Mouse (Mus musculus) frontal cortex, adult 2 months (tissue): ENCODE measurements at regions not wholly inside any gene's neighbourhood (a gene's known extent, or its start where the extent isn't known, plus 50 kb on each side); places are given as distances from the start of the nearest gene placed in this dataset.

Experiments used
- DNase-seq, 2 experiments: peaks; one replicate each; pipeline ENCODE4 v3.0.0; 2022; ENCODE audit warnings: low spot score in 1 of 2; ENCODE audit errors: extremely low spot score in 1 of 2

DNA sequence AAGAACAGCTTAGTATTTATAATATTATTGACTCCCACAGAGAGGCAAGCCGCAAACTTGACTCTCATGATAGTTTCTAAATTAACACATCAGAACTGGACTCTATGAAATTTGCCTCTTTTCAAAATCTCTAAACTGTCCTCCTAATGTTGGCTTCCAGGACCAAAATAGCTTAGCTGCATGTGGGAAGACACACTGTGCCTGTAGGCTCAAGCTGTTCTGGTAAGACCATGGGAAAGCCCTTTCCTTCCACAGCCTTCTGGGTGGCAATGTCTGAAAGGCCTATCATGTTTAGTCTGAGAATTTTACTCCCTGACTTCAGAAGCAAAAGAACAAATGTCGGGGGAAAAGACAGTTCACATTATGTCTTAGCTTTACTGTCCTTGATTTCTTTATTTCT, 203.1 kb upstream of the Slc8a1 start:
- DNase-seq: peak; percentile 9 to 33

DNA sequence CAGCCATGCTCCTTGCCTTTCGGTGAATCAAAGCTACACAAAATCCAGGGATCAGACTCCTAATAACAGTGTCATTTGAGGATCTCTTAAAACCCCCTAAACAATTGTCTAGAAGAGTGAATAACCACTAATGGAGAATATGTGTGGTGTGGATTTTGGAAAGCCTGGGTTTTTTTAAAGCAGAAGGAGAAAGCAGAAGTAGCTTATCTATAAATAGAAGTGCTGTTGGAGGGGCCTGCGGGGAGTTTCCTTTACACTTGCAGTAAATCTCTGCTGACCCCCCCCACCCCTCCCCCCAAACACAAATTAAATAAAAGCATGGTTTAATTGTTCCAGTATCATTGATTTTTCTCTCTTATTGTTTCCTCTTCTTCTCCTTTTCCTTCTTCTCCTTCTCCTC, 192.6 kb upstream of the Slc8a1 start:
- no peak for DNase-seq

DNA sequence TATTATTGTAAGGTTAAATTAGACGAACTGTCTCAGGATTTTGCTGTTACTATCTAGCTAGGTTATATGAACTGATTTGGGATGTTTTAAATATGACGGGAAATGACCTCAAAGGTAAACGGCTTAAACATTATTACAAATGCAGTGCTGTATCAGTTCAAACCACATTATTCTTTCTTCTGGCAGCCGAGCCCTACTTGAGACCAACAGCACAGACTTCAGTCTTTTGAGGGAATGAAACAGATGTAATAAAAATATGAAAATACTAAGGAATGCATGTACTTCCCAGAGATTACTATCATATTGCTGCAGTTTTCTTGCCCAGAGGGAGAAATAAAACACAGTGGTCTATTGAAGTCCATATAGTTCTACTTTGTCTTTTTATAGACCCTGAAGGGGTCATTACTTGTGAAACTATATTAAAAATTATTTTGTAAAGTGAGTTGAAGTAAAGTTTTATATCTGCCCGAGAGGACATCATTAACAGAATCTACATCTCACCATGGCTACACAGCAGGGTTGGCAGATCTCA, 168.4 kb upstream of the Slc8a1 start:
- no peak for DNase-seq

DNA sequence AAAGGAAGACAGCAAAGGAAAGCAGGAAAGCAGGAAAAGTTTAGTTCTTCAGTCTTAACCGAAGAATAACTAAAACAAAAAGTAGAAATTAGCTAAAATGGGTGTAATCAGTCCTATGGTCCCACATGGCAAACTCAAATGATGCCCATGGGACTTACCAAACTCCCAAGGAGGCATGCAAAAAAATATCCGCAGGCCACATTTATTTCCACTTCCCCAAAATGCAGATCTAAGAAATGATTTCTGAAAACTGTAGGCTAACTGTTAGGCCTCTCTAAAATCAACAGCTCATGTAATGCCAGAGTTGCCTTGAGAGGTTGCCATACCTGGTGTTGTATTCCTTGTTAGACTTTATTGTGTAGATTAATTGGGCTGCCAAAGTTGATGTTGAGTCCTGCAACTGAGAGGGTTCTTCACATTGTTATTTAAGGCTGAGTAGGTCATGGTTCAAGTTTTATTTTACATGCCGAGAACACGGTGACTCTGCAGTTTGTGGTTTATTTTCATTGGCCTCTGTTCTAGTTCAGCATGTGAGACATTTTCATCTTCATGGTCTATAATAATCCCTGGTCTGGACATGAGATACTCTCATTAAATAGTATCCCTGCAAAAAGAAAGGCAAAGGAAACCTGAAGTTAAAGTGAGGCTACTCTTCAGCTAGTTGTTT, 164.0 kb upstream of the Slc8a1 start:
- no peak for DNase-seq

DNA sequence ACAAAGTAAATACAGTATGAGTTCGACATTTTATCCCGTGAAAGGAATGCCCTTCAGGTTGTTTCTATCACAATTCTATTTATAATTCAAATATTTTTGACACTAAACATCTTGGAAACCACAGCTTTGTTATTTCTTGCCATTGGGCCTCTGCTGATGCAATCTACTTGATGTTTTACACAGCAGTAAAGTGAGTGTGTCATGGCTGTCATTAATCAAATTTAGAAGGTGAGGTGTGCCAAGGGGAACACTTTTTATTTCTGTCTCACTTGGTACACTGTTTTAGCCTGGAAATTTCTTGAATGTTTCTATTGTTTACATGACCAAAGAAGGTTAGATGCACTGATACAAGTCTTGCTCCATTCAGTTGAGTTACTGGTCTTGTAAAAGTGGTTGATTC, 160.8 kb upstream of the Slc8a1 start:
- DNase-seq: no peak

DNA sequence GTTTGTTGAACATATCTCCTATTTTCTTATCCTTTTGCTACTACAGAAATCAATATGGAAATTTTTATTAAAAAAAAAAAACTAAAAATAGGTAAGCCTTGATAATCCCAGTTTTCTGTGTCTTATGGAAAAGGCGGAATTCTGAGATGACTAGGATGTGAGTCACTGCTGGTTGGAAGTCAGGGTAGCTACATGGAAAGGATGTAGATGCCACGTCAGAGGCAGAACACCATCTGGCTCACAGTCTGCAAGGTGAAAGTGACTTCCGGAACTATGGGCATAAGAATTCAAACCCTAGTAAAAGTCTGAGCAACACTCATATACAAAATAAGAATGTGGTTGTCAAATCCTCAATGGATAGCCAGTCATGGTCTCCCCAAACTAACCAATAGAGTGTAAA, 140.0 kb upstream of the Slc8a1 start:
- peak in 1 of 2 experiments; percentile 31 for DNase-seq

DNA sequence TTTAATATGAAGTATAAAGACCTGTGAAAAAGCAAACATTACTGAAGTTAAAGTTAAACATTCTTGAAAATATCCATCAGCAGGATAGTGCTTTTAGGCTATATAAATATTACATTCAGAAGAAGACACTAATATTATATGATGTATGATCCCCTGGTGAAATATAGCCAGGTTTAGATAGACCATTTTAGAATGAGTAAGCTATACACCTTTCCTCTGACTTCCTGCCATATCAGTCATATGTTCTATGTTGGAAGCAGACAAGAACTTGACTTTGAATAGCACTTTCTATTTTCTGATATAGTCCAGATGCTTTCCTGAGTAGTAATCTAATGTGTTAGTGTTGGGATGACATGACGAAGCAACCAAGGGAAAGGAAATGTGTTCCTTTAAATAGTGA, 128.5 kb upstream of the Slc8a1 start:
- no peak for DNase-seq

DNA sequence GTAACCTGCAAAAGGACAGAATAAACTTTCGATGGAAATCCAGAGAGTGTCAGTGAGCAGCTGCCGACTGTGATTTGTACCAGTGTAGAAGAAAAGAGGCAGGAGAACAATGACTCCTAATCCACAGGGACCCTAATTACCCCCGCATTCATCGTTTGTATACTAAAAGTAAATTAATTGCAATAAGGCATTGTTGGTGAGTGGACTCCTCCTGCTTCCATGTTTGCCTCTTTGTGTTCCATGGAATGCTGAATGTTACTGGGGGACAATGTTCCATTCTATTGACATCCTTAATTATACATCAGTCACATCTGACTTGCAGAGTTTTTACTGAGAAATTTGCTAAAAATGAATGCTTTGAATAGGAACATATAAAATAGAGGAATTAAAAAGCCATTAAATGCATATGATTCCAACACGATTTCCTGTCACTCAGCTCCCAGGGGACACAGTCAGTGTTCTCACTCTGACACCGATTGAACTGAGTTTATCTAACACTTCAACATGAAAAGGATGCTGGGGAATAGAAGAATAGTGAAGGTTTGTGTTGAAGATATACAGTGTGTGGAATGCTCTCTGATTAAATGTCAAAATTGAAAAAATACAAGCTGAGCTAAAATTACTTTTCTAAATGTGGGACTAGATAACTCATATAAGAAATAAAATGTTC, 111.3 kb upstream of the Slc8a1 start:
- no peak for DNase-seq

DNA sequence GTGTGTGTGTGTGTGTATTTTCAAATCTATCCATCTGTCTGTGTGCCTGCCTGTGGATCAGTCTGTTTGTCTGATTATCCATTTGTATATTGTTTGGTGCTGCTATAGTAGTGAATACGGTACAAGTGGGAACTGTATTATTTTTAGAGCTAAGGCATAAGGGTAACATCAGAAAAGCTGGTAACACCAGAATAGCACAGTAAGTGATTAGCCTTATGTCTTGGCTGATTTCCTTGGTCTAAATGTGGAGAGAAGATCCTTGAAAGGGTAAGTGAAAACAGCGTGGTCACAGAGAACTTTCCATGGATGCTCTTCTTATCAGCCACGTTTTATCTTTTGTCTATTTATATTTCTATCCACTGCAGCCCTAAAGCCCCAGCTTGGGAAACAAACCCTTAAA, 105.6 kb upstream of the Slc8a1 start:
- no peak for DNase-seq

DNA sequence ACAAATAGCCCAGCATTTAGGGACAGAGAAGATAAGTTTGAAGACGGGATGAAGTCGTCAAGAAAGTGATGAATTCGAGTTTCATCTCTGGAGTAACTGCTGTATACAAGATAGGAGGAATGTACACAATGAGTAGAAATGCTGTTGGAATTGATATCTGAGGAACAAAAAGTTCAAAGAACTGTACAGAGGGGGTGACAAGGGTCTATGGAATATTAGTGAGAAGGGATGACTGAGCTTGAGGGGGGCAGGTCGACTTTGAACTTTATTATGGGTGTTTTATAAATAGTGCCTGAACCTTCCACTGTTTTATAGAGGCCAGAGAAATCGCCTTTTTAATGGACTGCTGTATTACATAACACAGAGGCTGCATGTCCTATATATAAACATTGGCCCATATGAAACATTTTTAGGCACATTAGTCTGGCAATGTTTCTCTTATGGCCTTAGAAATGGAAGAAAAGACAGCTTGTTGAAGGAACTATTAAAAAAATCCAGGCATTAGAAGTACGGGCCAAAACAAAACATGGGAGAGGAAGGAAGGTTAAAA, 59.7 kb upstream of the Slc8a1 start:
- no peak for DNase-seq

DNA sequence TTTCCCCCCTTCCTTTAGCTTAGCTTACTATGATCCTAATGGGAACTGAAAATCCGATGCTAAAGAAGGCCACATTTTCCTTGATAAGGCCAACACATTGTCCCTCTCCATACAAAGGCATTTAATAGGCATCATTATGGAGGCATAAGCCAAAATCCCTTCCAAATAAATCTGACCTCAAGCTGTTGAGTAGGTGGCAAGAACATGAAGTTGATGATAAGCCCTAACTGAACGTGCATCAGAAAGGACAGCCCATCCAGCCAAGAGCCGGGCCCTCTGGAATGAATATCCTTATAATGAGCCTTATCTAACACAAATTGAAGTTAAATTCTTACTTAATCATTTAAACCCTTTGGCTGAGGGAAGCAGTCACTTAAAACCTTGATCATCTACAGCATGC, 50.6 kb upstream of the Slc8a1 start:
- DNase-seq: no peak
